19 mouse cellular contexts compared by ENCODE assay signal in the genomic region with DNA sequence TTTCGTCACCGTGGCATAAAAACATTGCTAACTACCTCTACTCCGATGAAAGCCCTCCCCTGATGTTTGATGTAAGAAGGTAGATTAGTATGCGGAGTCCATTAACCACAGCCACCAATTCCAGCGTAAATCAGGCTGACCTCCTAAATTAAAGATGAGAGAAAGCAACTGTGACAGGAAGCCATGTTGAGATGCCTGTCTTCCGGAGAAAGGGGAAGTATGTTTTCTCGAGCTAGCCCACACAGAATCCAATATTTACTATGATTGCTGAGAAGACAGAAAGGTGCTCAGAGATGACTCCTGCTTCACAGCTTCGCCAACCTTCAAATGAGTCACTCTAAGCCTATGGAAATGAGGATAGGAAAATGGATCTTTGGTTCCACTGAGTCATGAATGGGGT.
A peak's percentile ranks its signal among the peaks of the same experiment; 100 is the strongest.
DNase-seq lines count a peak whose midpoint lies in the region; ATAC-seq lines count a peak whose summit lies in the region.
"Had no signal": no experiment of that assay in that cellular context is flagged by ENCODE, and none has a peak within 500 bp of the region (broad histone marks: within the 10 kb centered on the region; RNA-seq: fewer than 3 reads in every experiment).

No protein-coding gene starts in this region.

- 76% methylated on average over 8 of the region's 8 CpGs for WGBS in heart, embryonic 11.5 days (ENCODE audit: insufficient replicate concordance)
- 57% methylated on average over 8 of the region's 8 CpGs for WGBS in kidney, embryonic 14.5 days
- WGBS in lung, embryonic 15.5 days: 75% methylated on average over 8 of the region's 8 CpGs

- H3K27me3 ChIP-seq in heart, embryonic 11.5 days (ENCODE audit: control insufficient read depth, insufficient read depth, low read length): no peaks in the 10 kb centered on the region
- no peaks in the 10 kb centered on the region for H3K27me3 ChIP-seq in kidney, embryonic 14.5 days (ENCODE audit: control insufficient read depth, insufficient read depth, low read length)
- no peaks in the 10 kb centered on the region for H3K27me3 ChIP-seq in lung, embryonic 15.5 days
- H3K27me3 ChIP-seq: midbrain, embryonic 12.5 days had no signal

- DNase-seq in heart, adult 9 months (ENCODE audit: low spot score in 2 of 2): no peak
- no peak for DNase-seq in kidney, postnatal 4 days
- no peak for DNase-seq in lung, postnatal 4 days
- no peak for DNase-seq in layer of hippocampus, adult 9-10 months (ENCODE audit: low spot score)
- DNase-seq: adrenal gland, adult 8-10 months; B cell, adult 2 months; cerebellum, adult 11-12 months; cerebellum, postnatal 25 days; layer of hippocampus, adult 9-11 months; right cerebral cortex, postnatal 25 days; thymus, postnatal 25 days had no signal

- peak overlapping the region; percentile 66 for H3K27ac ChIP-seq in heart, embryonic 11.5 days (ENCODE audit: low read depth, low read length)
- peak overlapping the region; percentile 12; the same call in 1 of the 2 replicates for H3K27ac ChIP-seq in kidney, embryonic 14.5 days (ENCODE audit: low read depth, low read length)
- peak overlapping the region; percentile 63 for H3K27ac ChIP-seq in lung, embryonic 15.5 days
- H3K27ac ChIP-seq: hindbrain, postnatal 0 days; midbrain, embryonic 12.5 days had no signal

- no peaks in the 10 kb centered on the region for H3K36me3 ChIP-seq in heart, embryonic 11.5 days (ENCODE audit: control insufficient read depth, insufficient read depth, low read length)
- no peaks in the 10 kb centered on the region for H3K36me3 ChIP-seq in kidney, embryonic 14.5 days (ENCODE audit: control insufficient read depth, insufficient read depth, low read length)
- no peaks in the 10 kb centered on the region for H3K36me3 ChIP-seq in lung, embryonic 15.5 days
- H3K36me3 ChIP-seq: midbrain, embryonic 12.5 days had no signal

- no peaks in the 10 kb centered on the region for H3K9me3 ChIP-seq in heart, embryonic 11.5 days (replicated peaks; ENCODE audit: control insufficient read depth, low read length)
- no peaks in the 10 kb centered on the region for H3K9me3 ChIP-seq in kidney, embryonic 14.5 days (ENCODE audit: control insufficient read depth, low read length)
- no peaks in the 10 kb centered on the region for H3K9me3 ChIP-seq in lung, embryonic 15.5 days
- H3K9me3 ChIP-seq: midbrain, embryonic 12.5 days had no signal

- H3K4me1 ChIP-seq in heart, embryonic 11.5 days (ENCODE audit: control insufficient read depth, insufficient read depth, low read length): no peaks in the 10 kb centered on the region
- no peaks in the 10 kb centered on the region for H3K4me1 ChIP-seq in kidney, embryonic 14.5 days (ENCODE audit: control insufficient read depth, insufficient read depth, low read length)
- peaks cover 4% of the 10 kb centered on the region; the same call in 1 of the 2 replicates for H3K4me1 ChIP-seq in lung, embryonic 15.5 days
- H3K4me1 ChIP-seq: midbrain, embryonic 12.5 days had no signal

- H3K4me2 ChIP-seq in heart, embryonic 11.5 days: no peak overlapping the region
- H3K4me2 ChIP-seq in kidney, embryonic 14.5 days (replicated peaks; ENCODE audit: low read depth, low read length): no peak overlapping the region
- H3K4me2 ChIP-seq in lung, embryonic 15.5 days: no peak overlapping the region
- H3K4me2 ChIP-seq: midbrain, embryonic 12.5 days had no signal

- H3K4me3 ChIP-seq in heart, embryonic 11.5 days (ENCODE audit: low read depth, low read length): no peak overlapping the region
- H3K4me3 ChIP-seq in kidney, embryonic 14.5 days (ENCODE audit: low read length): no peak overlapping the region
- no peak overlapping the region for H3K4me3 ChIP-seq in lung, embryonic 15.5 days
- H3K4me3 ChIP-seq: erythroblast, embryonic 14.5 days; midbrain, embryonic 12.5 days had no signal

- ATAC-seq in heart, embryonic 11.5 days (replicated peaks; ENCODE audit: insufficient number of reproducible peaks, low FRiP score, low TSS enrichment): no peak
- no peak for ATAC-seq in kidney, embryonic 14.5 days (ENCODE audit: low FRiP score, low TSS enrichment)
- no peak for ATAC-seq in lung, embryonic 15.5 days (ENCODE audit: borderline replicate concordance, extremely low read depth, low FRiP score, low TSS enrichment)
- 0 out of 2 replicates have a peak, but pooled peaks have one; percentile 38 for ATAC-seq in monocyte, adult 5-6 weeks (replicated peaks; ENCODE audit: insufficient number of reproducible peaks, low FRiP score, low TSS enrichment, poor library complexity, severe bottlenecking)
- ATAC-seq: forebrain, embryonic 14.5 days; hindbrain, postnatal 0 days had no signal

- no peak overlapping the region for H3K9ac ChIP-seq in heart, embryonic 11.5 days (ENCODE audit: low read depth, low read length)
- no peak overlapping the region for H3K9ac ChIP-seq in kidney, embryonic 14.5 days (ENCODE audit: low read depth, low read length)
- no peak overlapping the region for H3K9ac ChIP-seq in lung, embryonic 15.5 days
- H3K9ac ChIP-seq: midbrain, embryonic 12.5 days had no signal

Comparison
In these comparisons a context has a peak if more than half of its experiments do, and no peak if none do; other contexts are left out.
1. H3K27ac ChIP-seq: peak in every context shown above with its lines; median percentile 66 in heart, embryonic 11.5 days; 63 in lung, embryonic 15.5 days; 12 in kidney, embryonic 14.5 days.